Mouse (Mus musculus) hematopoietic stem cell, adult 5-6 weeks (primary cell): Measurements from ENCODE around the gene Lrp1. TPM values are rescaled to one million over a fixed set of nuclear protein-coding genes. Genes with fewer than 3 reads are reported as not detected.
A peak's percentile ranks its signal among the peaks of the same experiment; 100 is the strongest.
"Not testable (repeated sequence)": the region's sequence is repeated elsewhere in the genome, so short reads cannot be mapped to it uniquely, and the experiment has no call there.

ENCODE experiments used
- ATAC-seq, 2 experiments: fragments of 125-278 bp in 1 of 2; replicated peaks in 1 of 2; 2 replicates each; pipeline ENCODE4 v1.8.0; 2016 to 2017; ENCODE audit warnings: inconsistent platforms in 2 of 2, mild to moderate bottlenecking in 2 of 2, moderate number of reproducible peaks in 2 of 2, low read depth in 1 of 2, moderate TSS enrichment in 1 of 2; ENCODE audit not compliant: low FRiP score in 2 of 2, poor library complexity in 2 of 2, severe bottlenecking in 2 of 2, insufficient read depth in 1 of 2, low TSS enrichment in 1 of 2
- total RNA-seq: library from RNA; stranded (forward); fragments of 172-1452, 232-1000 nt; gene quantifications from 2 replicates; pipeline ENCODE4 v1.2.3, GENCODE M21; 2017

Lrp1 gene
- total RNA-seq, 1 experiment from 2014 or later, result 1.2 TPM

DNA sequence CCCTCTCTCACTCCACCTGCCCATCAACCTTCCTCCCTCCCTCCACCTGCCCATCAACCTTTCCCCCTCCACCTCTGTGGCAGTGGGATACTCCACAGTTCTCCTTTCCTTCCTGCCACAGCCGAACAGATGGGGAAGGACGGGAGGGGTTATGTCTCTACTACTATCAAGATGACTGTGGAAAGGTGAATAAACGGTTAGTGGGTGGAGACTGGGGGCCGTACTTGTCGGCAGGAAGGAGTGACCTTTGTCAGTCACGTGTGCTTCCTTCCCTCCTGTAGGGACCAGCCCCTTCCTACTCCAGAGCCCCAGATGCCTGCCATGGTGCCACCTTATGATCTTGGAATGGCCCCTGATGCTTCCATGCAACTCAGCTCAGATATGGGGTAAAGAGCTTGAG is 37.1 kb upstream of the Lrp1 start:
- ATAC-seq, result peak in 1 of 2 experiments; percentile 16; a peak in 1 of 4 replicates

DNA sequence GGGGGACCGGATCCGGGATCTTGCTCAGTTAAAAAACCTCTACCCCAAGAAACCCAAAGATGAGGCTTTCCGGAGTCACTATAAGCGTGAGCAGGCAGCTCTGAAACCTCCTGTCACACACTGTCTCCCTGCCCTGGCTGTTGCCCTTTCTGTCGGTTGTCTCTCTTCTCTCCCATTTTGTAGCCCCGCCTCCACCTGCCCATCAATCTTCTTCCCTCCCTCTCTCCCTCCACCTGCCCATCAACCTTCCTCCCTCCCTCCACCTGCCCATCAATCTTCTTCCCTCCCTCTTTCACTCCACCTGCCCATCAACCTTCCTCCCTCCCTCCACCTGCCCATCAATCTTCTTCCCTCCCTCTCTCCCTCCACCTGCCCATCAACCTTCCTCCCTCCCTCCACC is 36.7 kb upstream of the Lrp1 start:
- not testable (repeated sequence) for ATAC-seq

DNA sequence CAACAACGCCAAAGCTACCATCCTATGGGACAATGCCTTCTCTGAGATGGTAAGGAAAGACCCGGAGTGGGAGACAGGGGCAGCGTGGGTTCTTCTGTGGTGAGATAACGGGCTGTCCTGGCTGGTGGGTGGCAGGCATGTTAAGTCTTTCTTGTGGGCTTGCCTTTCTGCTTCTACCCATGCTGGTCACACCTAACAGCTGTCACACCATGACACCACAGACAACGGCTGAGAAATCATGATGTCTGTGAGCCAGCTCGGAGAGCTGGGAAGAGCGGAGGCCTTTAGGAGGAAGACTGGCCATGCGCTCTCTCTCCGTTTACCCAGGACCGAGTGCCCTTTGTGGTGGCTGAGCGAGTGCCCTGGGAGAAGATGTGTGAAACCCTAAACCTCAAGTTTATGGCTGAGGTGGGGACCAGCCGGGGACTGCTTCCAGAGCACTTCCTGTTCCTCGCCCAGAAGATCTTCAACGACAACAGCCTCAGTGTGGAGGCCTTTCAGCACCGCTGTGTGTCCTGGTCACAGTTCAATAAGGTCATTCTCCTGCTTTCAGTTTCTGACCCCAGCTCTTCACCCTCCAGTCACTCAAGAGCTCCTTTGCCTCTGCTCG is 34.1 kb upstream of the Lrp1 start:
- peak; percentile 60 to 62 for ATAC-seq

DNA sequence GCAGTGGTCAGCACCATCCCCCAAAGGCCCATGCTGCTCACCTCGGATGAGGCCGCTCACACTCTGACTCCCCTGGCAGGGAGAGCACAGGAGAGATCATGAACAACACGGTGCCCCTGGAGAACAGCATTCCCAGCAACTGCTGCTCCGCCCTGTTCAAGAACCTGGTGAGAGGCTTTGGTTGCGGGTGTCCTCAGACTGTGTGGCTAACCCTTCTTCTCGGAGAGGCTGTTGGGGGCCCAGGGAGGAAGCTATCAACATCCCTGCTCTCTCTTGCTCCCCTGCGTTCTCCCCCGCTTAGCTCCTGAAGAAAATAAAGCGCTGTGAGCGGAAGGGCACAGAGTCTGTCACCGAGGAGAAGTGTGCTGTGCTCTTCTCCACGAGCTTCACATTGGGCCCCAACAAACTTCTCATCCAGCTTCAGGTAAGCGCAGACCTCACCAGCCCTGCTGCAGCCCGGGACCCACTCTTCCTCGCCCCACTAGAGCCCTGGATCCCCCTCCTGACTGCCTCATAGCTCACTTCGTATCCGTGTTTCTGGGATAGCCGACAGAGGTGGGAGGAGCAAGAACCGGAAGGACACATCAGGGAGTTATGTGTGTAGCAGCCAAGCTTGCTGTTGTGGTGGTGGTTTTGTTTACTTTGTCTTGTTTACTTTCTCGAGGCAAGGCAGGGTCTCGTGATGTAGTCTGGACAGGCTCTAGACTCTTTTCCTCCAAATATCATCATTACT is 32.1 kb upstream of the Lrp1 start:
- ATAC-seq, result no peak

DNA sequence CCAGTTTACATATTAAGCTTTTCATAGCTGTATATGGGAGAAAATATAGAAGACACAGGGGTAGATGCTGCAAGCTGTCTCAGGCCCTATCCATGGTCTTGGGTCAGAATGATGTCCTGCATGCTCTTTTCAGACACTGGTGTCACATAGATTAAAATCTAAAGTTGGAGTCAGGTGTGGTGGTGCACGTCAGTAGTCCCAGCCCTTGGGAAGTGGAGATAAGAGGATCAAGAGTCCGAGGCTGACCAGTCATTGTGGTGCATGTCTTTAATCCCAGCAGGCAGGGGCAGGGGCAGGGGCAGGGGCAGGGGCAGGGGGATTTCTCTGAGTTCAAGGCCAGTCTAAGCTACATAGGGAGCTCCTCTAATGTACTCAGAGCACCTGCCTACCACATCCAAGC is 24.8 kb upstream of the Lrp1 start:
- no peak for ATAC-seq

DNA sequence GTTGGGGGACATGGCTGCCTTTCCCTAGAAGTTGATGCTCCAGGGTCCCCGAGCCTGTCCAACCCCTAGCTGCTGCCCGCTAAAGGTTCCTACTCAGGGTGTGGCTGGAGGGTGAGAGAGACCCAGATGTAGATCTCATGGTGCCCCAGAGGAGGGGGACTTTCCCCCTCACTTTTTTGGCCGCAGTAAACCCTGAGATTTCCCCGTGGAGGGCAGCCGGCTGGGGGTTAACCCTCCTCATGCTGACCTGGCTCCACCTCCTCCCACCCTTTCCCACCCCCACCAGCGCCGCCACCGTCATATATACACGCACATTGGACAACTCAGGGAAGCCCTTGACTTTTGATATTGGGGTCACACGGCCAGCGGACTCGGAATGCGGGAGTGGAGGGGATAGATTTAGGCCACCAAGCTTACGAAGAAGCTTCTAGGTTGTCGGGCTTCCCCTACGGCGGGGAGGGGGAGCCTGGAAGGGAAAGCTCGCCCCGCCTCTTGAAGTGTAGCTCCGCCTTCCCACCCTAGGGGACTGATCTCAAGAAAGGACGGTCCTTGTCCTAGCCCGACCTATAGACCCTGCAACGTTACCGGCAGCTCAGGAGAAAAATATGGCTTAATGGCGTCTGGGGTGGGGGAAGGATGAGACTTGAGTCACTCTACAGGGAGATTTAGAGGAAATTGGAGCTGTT is 22.7 kb upstream of the Lrp1 start:
- peak; percentile 46 to 55 for ATAC-seq

DNA sequence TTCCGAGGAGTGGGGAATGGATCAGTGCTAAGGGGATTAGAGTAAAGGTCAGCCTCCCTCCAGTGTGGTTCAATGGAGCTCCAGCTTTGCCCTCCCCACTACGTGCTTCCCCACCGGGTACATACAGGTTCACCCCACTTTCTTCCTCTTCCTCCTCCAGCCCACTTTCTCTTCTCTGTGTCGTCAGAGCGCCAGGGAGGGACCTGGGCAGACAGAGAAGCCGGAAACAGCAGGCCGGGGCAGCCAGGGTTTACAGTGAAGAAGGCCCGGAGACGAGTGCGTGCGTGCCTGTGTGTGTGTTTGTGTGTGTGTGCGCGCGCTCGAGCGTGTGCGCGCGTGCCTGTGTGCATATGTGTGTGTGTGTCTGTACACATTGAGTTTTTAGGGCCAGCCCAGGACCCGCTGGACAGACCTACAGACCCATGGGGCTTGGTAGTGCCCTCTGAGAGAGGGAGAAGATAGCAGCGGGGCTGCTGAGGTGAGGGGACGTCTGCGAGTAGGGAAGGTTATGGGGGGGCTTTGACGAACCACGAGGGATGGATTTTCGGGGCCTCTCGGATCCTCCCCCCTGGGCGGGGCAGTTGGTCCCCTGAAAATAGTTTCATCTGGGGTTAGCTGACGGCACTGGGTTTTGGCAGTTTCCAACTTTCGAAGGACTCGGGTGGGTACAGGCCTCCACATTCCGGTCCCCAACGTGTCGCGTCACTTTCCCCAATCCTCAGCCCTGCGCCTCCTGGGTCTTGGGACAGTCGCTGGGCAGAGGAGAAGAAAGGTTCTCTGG is 22.0 kb upstream of the Lrp1 start, which contains the start of gene Stat6:
Gene Stat6 (plus strand): TSS at position 215 of the 781 bp plus-strand sequence.
- peak; percentile 88 to 89 for ATAC-seq

DNA sequence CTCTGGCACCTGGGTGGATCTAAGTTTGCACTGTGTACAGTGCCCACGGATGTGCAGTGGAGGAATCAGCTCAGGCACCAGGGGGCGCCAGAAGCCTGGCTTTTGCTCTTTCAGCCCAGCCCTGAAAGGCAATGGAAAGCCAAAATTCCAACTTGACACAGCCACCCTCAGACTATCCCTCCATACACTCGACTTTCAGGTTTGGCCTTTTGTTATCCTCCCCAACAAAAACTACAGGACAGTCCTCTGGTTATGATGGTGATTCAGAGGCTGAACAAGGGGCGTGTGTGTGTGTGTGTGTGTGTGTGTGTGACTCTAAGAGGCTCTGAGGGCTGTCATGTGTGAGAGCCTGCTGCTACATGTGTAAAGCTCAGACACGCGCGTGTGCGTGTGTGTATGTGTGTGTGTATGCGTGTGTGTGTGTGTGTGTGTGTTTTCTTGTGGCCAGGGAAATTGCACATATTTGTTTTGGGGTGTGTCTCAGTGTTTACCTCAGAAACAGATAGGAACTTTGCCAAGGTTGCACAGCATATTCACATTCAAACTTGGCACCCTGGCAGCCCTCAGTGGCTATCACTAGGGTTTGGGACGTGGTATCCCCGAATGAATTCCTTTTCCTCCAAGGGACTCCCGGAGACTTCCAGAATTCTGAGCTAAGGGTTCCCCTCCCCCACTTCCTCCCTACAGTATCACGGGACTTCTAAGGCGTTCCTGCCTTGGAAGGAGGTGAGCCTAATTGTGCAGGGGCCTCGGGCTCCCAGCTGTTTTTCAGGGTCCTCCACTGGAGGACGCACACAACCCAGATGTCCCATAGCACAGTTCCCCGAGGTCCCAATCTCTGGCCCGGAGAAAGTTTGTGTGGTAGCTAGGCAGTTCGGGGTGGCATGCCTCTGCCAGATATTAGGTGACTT is 21.2 kb upstream of the Lrp1 start:
- peak; percentile 43 to 52 for ATAC-seq

DNA sequence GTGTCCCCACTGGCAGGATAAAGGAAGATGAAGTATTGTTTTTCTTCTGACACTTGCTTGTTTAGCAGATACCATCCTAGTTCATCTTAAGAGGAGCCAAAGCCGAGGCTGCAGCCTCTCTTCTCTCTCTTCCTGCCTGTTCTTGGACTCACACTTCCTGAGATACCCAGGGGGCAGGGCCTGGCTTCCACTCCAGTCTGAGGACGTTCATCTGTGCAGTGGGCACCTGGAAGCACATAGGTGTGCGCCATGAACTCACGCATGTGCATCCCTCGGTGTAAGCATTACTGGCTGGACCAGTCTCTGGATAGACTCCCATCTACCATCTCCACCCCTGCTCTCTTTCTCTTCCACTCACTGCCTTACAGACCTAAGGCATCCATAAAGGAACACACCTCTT is 19.5 kb upstream of the Lrp1 start:
- ATAC-seq, result no peak

DNA sequence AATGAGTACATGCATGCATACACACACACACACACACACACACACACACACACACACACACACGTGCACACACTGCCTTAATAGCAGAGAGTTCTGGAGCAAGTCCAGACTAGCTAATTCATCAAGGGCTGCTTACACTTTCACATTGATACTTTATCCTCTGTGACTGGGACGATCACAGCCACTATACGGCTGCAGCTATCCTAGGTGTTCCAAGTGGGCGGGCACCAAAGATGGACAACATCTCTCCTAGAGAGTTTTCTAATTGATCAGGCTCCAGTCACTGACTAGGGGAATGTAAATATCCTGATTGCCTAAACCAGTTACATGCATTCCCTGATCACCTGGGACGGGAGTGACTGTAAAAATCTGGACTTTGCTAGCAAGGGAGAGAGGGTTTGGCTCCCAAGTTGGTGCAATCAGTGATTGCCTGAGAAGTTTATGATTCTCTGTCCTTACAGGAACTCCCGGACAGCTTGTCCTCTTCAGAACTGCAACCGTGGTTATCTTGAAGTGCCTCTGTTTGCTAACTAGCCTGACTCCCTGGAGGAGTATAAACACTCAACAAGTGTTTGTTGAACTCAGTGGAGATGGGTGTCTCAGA is 11.8 kb upstream of the Lrp1 start:
- ATAC-seq, result no peak

DNA sequence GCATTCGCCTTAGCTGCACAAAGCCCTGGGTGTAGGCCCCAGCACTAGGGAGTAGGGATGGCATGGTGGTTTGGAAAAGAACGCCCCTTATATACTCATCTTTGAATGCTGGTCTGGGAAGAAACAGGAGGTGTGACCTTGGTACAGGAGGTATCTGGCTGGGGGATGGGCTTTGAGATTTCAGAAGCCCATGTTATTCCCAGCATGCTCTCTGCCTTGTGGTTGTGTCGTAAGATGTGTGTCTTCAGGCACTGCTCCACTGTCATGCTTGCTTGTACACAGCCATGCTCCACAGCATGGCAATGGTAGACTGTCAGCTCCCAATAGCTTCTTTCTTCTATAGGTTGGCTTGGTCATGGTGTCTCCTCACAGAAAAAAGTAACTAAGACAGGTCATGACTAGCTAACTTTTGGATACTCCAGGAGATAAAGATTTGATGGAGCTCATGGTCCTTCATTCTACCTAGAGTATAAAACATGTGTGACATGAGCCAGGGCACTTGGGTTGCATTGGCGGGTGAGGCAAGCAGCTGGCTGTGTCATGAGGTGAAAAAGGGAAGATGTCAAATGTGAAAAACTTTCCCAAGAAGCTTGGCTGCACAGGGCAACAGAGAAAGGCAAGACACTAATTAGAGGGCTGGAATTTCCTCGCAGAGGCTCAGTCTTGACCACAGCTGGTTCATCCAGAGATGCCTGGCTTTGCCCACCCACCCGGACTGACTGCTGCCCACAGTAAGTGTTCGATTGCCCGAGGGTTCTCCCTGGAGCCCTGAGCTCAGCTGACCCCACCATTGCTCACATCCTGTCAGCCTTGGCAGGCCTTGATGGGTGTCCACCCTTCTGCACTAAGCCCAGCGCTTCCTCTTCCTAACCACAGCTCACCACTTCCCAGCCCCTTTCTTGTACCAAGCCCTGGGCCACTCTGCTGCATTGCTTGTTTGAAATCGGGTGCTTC is 10.6 kb upstream of the Lrp1 start:
- ATAC-seq, result peak; percentile 72 to 85

DNA sequence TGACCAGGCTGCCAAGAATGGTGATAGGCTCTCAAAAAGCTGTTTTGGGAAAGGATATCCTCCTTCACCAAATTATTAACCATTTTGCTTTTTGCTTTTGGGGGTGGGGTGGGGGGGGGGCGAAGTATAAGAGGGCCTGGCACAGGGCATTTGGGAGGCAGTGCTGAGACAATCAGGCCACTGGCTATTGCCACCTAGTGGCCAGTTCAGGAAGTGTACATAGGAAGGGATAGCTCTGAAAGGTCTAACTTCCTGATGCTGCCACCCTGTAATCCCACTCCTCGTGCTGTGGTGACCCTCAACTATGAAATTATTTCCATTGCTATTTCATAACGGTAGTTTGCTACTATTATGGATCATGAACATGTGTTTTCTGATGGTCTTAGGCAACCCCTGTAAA is 5.5 kb upstream of the Lrp1 start:
- peak in 1 of 2 experiments; percentile 33; a peak in 1 of 4 replicates for ATAC-seq

DNA sequence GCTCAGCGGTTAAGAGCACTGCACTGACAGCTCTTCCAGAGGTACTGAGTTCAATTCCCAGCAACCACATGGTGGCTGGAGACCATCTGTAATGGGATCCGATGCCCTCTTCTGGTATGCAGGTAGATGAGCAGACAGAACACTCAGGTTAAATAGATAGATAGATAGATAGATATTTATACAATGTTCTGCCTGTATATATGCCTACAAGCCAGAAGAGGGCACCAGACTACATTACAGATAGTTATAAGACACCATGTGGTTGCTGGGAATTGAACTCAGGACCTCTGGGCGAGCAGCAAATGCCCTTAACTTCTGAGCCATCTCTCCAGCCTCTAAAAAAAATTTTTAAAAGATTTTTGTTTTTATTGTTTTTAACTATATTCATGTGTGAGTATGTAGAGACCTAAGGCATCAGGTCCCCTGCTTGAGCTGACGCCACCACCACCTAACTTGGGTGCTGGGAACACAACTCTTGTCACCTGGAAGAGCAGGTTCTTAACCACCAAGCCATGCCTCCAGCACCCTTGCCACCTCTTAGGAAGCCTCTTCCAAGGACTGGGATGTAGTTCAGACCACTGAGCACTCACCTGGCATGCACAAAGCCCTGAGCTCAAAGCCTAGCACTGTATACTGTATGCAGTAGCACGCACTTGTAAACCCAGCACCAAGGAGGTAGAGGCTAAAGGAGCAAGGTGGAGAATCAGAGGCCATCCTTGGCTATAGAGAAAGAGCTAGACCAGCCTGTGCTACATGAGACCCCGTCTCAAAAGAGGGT is 2.7 kb upstream of the Lrp1 start:
- no peak for ATAC-seq

DNA sequence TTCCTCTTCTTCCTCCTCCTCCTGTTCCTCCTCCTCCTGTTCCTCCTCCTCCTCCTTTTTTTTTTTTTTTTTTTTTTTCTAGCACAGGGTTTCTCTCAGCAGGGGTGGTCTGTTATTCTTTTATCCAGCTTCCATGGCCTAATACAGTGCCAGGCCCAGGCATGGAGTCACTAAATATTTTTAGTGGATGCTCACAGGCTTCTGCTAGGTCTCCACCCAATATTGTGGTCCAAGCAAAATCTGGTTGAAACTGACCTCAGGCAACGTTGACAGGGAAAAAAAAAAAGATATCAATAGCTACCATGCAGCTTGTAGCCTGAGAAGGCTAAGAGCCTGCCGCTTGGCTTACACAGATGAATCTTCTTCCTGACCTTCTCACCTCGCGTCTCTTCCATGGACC is 1.7 kb upstream of the Lrp1 start:
- ATAC-seq, result no peak

DNA sequence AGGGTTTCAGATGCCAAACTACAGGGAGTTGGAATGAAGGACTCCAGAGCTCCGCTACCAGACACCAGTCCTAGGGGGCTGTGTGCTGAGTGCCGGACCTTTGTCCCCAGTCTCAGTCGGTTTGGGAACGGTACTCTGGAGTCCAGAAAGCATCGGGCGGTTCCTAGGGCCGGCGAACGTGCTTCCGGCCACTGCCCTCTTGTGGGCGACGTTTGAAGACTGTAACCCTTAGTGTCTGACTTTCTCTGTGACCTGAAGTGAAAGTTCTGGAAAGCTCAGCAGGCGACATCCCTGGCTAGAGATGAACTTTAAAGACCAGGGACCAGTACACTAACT is 1.1 kb upstream of the Lrp1 start:
- ATAC-seq, result peak; percentile 25 to 56; a peak in 1 of 4 replicates
